Mouse (Mus musculus): ENCODE measurements around the gene Cntfr.
A peak's percentile ranks its signal among the peaks of the same experiment; 100 is the strongest.
"Not testable (repeated sequence)": the region's sequence is repeated elsewhere in the genome, so short reads cannot be mapped to it uniquely, and the experiment has no call there.

The Cntfr gene

GRCm38 (mm10) chr4:41715082-41715481 lies 18.2 kb upstream of the Cntfr start:
- no peaks in the 10 kb centered on the region for H3K27me3 ChIP-seq (ENCODE audit: control insufficient read depth, insufficient read depth, low read length, poor library complexity, severe bottlenecking)
- peaks cover 7% of the 10 kb centered on the region; the same call in 1 of the 2 replicates for H3K36me3 ChIP-seq (ENCODE audit: control insufficient read depth, insufficient read depth, low read length, poor library complexity, severe bottlenecking)
- DNase-seq (ENCODE audit: low read depth, low spot score), result no peak

DNA sequence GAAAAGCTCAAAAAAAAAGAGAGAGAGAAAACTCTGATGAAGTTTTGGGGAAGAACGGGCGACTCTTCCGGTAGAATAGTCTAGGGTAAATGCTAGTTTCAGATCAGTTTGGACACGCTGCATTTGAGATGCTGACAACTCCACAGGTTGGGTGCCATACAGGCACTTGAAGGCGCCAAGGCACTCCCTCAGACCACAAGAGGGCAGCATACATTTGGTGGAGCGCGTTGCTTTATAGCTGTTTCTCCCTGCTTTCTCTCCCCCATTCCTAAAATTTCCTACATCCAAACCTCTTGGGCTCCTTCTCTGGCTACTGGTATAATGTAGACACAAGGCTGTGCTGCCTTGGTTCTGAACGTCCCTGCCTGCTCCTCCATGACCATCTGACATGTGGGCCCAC lies 17.4 kb upstream of the Cntfr start:
- Histone ChIP-seq H3K36me3 (ENCODE audit: control insufficient read depth, insufficient read depth, low read length, poor library complexity, severe bottlenecking) (peaks cover 5% of the 10 kb centered on the region; the same call in 1 of the 2 replicates), H3K27me3 (ENCODE audit: control insufficient read depth, insufficient read depth, low read length, poor library complexity, severe bottlenecking) (no peaks in the 10 kb centered on the region)
- DNase-seq (ENCODE audit: low read depth, low spot score), result peak; percentile 82

DNA sequence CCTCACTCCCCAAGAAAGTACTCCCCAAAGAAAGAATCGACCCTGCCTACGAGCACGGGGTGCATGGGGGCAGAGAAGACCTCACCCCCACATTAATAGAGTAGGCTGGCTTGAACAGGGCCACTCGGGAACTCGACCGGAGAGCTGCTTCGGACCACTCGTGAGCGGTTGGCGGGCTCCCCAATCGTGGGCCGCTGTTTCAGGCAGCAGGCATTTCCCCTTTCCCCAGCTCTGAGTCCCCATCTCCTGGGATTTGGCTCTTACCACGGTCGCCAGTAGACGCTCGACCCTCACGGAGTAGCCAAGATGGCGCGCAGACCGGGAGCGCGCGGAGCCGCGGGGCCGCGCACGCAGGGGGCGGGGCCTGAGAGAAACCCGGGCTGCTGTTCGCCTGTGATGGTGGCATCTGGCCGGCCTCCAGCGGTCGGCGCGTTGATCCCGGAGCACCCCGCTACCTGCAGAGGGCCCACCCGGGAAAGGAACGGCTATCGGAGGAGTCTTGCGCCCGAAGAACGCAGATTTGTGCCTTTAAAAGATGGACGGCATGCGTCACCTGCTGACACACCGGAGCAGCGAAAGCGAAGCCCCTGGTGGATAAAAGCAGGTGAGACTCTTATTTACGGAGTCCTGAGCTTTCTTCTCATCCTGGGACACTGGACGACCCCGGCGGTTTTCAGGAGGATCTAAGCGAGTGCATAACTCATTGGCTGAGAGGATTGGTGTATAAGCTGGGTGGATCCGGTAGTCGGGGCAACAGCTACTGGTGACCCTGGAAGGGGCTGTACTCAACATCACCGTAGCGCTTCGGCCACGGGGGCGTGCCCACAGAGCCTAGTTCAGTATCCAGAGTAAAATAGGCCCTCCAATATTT lies 16.5 kb upstream of the Cntfr start, which contains the start of gene Rpp25l:
Rpp25l (minus strand) TSS at position 338 of the 871 bp plus-strand sequence.
- DNase-seq (ENCODE audit: low read depth, low spot score), result peak; percentile 82
- Histone ChIP-seq H3K36me3 (ENCODE audit: control insufficient read depth, insufficient read depth, low read length, poor library complexity, severe bottlenecking) (peaks cover 3% of the 10 kb centered on the region; the same call in 1 of the 2 replicates), H3K27me3 (ENCODE audit: control insufficient read depth, insufficient read depth, low read length, poor library complexity, severe bottlenecking) (no peaks in the 10 kb centered on the region)

DNA sequence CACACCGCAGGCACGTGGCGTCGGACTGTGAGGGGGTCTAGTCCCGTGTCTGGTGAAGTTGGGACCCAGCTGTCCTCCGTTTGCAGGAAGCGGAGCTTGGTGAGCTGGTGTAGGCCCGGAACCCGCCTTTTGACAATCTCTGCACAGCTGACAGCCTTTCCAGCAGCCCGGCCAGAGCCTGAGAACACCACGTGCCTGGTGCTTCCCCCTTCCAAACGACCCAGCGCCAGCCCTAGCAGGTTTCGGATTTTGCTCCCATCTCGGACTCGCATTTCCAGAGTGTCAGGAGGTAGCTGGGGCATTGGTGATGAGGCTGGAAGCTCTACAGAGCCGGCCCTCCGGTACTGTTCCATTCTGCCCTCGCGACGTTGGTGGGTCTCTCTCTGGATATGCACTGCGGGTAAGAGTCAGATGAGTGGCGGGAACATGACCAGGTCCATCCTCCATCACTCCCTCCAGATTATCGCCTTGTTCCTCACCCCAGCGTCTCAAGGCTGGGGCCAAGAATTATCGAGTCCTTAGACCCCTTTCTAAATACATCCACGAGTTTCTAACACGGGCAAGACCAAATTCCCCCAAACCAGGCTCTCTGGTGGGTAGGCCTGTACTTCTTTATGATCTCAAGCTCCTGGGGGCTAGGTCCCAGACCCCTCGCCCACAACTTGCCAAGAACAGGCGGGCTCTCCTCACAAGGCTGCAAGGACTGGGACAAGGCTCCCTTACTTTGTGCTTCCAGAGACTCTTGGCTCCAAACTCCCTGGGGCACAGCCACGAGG lies 15.7 kb upstream of the Cntfr start:
- Histone ChIP-seq H3K27me3 (ENCODE audit: control insufficient read depth, insufficient read depth, low read length, poor library complexity, severe bottlenecking) (no peaks in the 10 kb centered on the region), H3K36me3 (ENCODE audit: control insufficient read depth, insufficient read depth, low read length, poor library complexity, severe bottlenecking) (peaks cover 2% of the 10 kb centered on the region; the same call in 1 of the 2 replicates)
- no peak for DNase-seq (ENCODE audit: low read depth, low spot score)

DNA sequence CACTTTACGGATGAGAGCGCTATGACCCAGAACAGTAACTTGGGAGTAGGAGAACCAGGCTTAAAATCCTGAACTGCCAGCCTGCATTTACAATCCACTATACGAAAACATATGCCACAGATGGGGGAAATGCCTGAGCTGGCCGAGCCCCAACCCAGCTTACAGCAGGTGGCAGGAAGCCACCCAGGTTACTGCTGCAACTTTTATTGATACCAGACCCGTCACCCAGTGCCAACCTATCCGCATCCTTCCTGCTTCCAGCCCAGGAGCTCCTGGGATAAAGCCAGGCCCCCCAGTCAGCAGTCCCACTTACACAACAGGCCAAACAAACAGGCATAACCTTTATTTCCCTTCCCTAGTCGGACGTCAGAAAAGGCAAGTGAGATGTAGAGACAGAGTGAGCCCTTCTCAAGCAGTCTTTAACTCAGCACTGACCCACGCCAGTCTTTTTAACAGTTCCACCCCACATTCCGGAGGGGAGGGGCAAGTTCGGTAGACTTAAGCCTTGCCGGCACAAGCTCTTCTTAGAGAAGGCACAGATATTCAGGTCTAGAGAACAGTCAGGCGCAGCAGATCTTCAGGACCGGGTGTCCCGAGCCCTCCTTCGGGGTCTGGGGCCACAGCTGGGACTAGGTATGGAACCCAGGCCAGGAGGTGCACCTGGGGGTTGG lies 15.0 kb upstream of the Cntfr start:
- H3K36me3 ChIP-seq (ENCODE audit: control insufficient read depth, insufficient read depth, low read length, poor library complexity, severe bottlenecking), result no peaks in the 10 kb centered on the region; the same call in 1 of the 2 replicates
- DNase-seq (ENCODE audit: low read depth, low spot score), result no peak

DNA sequence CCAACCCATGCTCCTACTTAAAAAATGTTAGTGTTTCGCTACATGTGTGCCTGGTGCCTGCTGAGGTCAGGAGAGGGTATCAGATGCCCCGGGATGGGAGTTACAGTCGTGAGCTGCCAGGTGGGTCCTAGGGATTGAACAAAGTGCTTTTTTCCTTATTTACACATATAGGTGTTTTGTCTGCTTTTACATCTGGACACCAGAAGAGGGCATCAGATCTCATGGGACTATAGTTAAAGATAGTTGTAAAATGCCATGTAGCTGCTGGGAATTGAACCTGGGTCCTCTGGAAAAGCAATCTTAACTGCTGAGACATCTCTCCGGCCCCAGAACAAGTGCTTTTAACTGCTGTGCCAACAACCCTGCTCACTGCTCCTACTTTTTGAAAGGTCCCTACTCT lies 13.3 kb upstream of the Cntfr start:
- no peak for DNase-seq (ENCODE audit: low read depth, low spot score)
- Histone ChIP-seq H3K36me3 (ENCODE audit: control insufficient read depth, insufficient read depth, low read length, poor library complexity, severe bottlenecking) (no peaks in the 10 kb centered on the region), H3K27me3 (ENCODE audit: control insufficient read depth, insufficient read depth, low read length, poor library complexity, severe bottlenecking) (no peaks in the 10 kb centered on the region)

More for the DNA sequence above, 15.0 kb upstream of the Cntfr start:
- H3K27me3 ChIP-seq (ENCODE audit: control insufficient read depth, insufficient read depth, low read length, poor library complexity, severe bottlenecking), result no peaks in the 10 kb centered on the region

DNA sequence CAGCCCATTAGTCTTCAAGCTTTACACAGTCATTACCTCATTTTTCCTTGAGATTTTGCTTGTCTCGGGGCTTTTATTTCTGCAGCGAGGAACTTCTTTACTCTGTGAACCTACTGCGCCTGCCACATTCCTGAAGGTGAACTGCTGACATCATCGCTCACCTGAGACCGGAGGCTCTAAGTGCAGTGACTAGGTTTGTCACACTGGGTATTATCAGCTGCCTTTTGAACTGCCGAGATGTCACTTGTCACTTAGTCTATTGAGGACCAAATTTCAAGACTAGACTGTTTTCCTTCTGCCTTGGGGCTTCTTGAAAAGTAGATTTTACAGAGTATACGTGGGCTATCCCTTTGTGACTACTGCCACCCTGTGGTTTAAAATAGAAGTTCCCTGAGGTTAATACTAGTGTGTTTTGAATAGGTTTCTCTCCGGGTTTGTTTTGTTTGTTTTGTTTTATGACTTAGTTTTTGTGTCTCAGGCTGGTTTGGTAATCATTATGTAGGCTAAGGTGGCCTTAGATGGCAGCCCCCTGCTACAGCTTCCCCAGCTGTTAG lies 11.4 kb upstream of the Cntfr start:
- Histone ChIP-seq H3K27me3 (ENCODE audit: control insufficient read depth, insufficient read depth, low read length, poor library complexity, severe bottlenecking) (no peaks in the 10 kb centered on the region), H3K36me3 (ENCODE audit: control insufficient read depth, insufficient read depth, low read length, poor library complexity, severe bottlenecking) (no peaks in the 10 kb centered on the region)
- peak; percentile 76 for DNase-seq (ENCODE audit: low read depth, low spot score)

GRCm38 (mm10) chr4:41707011-41707535 lies 10.2 kb upstream of the Cntfr start:
- H3K36me3 ChIP-seq (ENCODE audit: control insufficient read depth, insufficient read depth, low read length, poor library complexity, severe bottlenecking), result no peaks in the 10 kb centered on the region
- H3K27me3 ChIP-seq (ENCODE audit: control insufficient read depth, insufficient read depth, low read length, poor library complexity, severe bottlenecking), result no peaks in the 10 kb centered on the region
- DNase-seq (ENCODE audit: low read depth, low spot score), result peak; percentile 85

GRCm38 (mm10) chr4:41705922-41706754 lies 9.2 kb upstream of the Cntfr start:
- DNase-seq (ENCODE audit: low read depth, low spot score), result no peak
- Histone ChIP-seq H3K36me3 (ENCODE audit: control insufficient read depth, insufficient read depth, low read length, poor library complexity, severe bottlenecking) (no peaks in the 10 kb centered on the region), H3K27me3 (ENCODE audit: control insufficient read depth, insufficient read depth, low read length, poor library complexity, severe bottlenecking) (no peaks in the 10 kb centered on the region)

DNA sequence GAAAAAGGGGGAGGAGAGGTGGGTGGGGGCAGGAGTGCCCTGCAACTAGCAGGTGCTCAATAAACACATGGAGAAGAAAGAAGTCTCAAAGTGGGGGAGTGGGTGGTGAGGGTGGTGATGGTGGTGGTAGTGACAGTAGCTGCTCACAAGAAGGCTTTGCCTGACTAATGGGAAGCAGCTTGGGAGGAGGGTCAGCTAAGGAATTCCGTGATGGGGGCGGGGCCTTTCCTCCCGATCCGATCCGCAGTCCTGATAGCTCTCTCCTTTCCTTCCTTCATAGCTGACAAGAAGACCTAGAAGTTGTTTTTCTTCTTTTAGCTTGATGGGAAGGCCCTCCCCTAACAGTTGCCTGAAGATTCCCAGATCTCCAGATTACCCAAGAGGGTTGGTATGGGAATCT lies 7.8 kb upstream of the Cntfr start:
- Histone ChIP-seq H3K36me3 (ENCODE audit: control insufficient read depth, insufficient read depth, low read length, poor library complexity, severe bottlenecking) (no peaks in the 10 kb centered on the region), H3K27me3 (ENCODE audit: control insufficient read depth, insufficient read depth, low read length, poor library complexity, severe bottlenecking) (no peaks in the 10 kb centered on the region)
- no peak for DNase-seq (ENCODE audit: low read depth, low spot score)

GRCm38 (mm10) chr4:41702226-41702625 lies 5.3 kb upstream of the Cntfr start:
- not testable (repeated sequence) for H3K36me3 ChIP-seq (ENCODE audit: control insufficient read depth, insufficient read depth, low read length, poor library complexity, severe bottlenecking); H3K27me3 ChIP-seq (ENCODE audit: control insufficient read depth, insufficient read depth, low read length, poor library complexity, severe bottlenecking); DNase-seq (ENCODE audit: low read depth, low spot score)

GRCm38 (mm10) chr4:41700224-41700623 lies 3.3 kb upstream of the Cntfr start:
- not testable (repeated sequence) for H3K36me3 ChIP-seq (ENCODE audit: control insufficient read depth, insufficient read depth, low read length, poor library complexity, severe bottlenecking); DNase-seq (ENCODE audit: low read depth, low spot score); H3K27me3 ChIP-seq (ENCODE audit: control insufficient read depth, insufficient read depth, low read length, poor library complexity, severe bottlenecking)

DNA sequence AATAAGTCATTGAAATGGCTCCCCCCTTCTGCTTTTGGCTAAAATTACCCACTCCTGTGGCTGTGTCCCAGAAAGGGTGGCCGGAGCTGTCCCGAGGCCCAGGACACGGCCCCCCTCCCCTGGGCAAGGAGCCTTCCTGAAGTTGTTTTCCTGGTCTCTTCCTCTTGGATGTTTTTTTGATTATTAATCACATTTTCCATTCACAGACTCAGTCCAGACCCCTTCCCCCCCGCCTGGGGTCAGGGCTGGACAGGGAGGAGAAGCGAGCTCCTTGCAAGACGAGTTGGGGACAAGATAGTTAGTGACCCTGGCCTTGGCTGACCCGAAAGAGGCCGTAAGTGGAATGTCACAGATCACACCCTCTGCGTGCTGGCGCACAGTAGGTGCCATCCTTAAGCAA lies 2.9 kb upstream of the Cntfr start, which contains the start of gene Il11ra1:
Il11ra1 (plus strand) TSS at position 207 of the 400 bp plus-strand sequence.
- not testable (repeated sequence) for DNase-seq (ENCODE audit: low read depth, low spot score); H3K27me3 ChIP-seq (ENCODE audit: control insufficient read depth, insufficient read depth, low read length, poor library complexity, severe bottlenecking); H3K36me3 ChIP-seq (ENCODE audit: control insufficient read depth, insufficient read depth, low read length, poor library complexity, severe bottlenecking)
